Mouse (Mus musculus) adrenal gland, adult 2 months (tissue): ENCODE measurements at regions not wholly inside any gene's neighbourhood (a gene's known extent, or its start where the extent isn't known, plus 50 kb on each side); places are given as distances from the start of the nearest gene placed in this dataset.

ENCODE experiments used
- DNase-seq: peaks from one replicate; pipeline ENCODE4 v3.0.0; 2021

DNA sequence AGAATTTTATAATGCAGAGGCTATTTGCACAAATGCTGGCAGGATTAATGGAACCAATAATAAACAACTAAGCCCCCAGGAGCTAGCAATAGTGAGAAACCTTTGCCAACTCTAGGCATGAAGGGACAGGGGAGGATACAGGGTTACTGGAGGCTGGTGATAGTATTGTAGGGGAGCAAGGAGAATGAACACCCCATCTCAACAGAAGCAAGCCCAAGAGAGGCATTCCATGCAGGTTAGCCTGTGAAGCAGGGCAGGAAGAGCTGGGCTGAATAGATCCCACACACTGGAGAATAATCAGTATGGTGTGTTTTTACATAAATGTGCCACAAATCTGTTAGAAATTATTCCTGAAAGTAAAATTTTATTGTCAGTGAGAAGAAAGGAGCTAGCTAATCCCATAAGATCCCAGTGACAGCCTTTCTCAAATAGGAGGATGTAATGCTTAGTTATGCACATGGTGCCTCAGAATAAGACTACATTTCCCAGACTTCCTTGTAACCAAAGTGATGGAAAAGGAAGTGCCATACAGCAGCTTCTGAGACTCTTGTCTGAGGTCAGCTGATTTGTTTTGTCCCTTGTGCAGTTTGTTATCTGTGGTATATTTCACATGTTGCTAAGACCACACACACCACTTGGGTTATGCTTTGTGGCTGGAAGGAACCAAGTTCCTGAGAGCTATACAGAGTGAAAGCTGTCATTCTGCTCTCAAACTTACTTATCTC, 111.1 kb downstream of the Ccdc71l start:
- DNase-seq, result no peak

DNA sequence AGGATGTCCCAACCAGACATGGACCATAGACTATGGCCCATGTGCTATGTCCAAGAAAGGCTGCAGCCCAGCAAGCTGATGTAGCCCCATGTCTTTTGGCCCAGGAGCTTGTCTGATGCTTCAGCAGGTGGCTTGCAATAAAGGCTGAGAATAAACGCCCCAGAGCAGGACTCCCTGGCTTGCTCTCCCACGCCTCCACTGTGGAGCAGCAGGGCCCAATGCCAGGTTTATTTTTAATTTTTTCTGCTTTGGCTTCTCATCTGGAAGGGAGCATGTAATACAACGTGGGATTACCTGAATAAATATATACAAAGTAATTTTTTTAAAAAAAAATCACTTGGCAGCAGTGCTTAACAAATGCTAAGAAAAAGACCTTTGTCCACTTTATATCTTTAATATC, 125.7 kb downstream of the Ccdc71l start:
- DNase-seq, result no peak

DNA sequence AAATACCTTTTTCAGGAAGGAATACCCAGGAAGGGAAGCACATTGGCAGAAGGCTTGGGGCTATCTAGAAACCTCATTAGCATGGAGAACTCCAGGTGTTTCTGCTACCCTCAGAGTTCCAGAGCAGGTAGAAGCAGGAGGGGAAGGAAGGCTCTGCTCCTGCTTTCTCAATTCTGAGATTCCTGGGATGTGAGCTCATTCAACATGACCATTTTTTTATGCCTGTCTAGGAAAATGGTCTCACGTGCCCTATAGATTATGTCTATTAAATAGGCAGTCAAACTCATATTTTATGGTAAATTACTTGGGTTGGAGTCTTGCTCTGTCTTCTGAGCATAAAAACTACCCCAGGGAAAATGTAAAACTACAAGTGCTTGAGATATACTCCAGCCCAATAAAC, 130.2 kb downstream of the Ccdc71l start:
- DNase-seq, result no peak

DNA sequence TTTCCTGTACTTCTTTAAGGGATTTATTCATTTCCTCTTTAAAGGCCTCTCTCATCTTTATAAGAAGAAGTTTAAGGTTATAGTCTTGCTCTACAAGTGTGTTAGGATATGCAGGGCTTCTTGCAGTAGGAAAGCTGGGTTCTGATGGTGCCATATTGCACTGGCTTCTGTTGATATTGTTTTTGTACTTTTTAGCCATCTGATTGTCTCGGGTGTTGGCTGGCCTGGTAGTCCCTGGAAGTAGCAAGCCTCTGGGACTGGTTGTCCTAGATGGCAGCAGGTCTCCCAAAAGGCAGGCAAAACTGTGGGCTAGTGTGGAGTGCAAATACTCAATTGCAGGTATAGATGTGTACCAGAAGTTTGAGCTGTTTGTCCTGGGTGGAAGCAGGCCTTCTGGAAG, 147.1 kb downstream of the Ccdc71l start:
- no peak for DNase-seq

DNA sequence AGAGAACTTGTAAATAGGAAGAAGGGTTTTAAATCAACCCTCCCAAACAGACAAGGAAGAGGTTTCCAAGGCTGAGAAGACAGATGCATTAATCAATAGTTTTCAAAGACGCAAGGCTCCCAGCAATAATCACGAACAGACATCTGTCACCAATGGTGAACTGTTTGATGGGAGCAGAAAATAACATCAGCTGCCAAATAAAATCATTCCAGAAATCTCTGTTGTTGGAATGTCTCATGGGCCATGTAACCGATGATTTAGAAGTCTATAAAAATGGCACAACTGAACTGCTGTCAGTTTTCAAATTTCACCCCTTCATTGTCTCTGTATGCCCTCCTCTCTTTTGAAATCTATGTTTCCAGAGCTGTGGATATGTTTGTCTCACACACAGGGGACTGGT, 152.7 kb downstream of the Ccdc71l start:
- no peak for DNase-seq

DNA sequence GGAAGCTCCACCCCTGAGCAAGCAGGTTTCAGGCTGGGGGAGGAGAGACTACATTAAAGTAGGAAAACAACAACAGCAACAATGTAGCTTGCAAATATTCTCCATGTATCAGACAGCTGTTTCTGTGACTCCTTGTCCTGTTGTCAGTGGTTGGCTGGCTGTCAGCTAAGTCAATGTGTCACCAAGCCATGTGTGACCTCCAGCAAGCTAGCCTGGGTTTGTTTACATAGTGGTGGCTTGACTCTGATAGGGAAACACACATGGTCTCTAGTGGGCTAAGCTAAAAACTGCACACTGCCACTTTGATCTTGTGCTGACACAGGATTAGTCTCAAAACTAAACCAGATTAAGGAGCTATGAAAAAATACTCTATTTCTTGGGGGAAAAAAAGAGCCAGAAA, 155.1 kb downstream of the Ccdc71l start:
- DNase-seq, result peak; percentile 63

DNA sequence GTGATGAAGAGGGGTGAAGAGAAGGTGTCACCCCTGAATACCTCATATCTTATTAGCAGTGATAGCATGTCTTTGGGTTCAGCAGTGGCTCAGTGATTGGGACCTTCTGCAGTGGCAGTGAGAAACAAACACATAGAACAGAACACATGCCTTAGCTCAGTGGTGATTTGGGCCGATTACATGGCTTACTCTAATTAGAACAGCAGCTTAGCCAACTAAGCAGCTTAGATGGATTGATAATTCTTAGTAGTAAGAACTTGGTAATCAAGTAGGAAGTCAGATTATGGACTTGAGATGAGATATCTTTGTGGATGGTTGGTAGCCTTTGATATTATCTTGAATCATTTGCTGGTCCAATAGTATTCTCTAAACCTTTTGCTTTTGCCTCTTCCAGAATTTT, 167.0 kb downstream of the Ccdc71l start:
- DNase-seq, result no peak

DNA sequence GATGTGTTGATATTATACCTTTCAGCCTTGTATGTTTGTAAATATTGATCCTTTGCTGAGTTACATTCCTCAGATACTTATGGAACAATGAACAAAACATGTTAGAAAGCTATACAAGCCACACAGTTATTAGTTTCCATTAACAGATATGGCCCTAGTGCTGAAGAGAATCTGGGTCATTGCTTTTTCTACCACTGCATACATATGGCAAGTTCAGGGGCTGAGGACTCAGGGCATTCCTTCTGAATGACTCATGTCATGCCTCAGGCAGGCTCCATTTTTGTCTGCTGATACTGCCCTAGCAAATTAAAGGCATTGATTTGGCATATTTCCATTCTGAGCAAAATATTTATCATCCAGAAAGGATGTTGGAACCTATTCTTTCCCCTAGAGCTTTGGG, 167.9 kb downstream of the Ccdc71l start:
- DNase-seq, result no peak

DNA sequence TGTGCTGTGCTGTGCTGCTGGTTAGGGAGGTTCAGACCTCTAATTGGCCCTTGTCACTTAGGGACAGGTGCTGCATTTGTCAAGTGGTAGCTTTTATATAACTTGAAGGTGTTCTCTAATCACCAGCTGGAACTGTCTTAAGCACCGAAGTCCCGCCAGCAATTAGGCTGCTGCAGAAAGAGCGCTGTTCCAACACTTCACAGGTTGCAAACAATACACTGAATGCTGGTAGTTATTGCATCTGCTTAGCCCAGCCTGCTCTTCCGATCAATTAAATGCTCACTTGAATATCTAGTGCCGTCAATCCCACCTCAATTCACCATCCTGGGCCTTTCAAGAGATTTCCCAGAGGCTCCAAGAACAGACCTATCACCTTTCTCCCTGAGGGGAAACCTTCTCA, 175.3 kb downstream of the Ccdc71l start:
- DNase-seq, result no peak

DNA sequence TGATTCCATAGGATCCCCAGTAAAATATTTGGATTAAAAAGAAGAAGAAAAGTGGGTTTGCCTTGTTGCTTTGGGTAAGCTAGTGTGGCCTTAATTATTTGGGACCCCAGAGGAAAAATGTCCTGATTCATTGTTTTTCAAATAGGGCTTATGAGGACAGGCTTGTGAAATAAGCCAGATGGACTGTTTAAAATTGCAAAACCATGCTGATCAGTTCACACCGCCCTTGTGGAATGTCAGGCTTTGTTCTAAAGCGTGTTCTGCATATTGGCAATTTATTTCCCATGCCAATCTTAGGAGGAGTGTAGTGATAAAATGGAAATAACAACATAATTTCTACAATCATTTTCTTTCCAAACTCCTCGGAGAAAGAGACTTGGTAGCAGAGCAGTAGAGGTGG, 189.3 kb downstream of the Ccdc71l start:
- DNase-seq, result no peak

DNA sequence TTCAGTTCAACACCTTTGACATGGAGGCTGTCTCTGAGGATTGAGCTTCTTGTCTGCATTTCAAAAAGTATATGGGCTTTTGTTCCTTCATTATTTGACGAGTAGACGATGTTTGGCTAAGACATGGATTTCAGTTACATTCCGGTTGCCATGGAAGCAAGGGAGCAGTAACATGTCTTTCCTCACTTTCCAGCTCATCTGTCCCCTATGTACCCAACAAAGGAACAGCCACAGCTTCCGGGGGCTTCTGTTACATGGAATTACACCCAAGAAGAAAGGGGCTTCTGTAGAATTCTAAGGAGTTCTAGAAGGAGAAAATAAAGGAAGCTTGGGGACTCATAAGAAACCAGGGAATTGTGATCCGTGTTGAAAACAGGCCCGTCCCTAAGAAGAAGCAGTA, 202.8 kb downstream of the Ccdc71l start:
- DNase-seq, result no peak

DNA sequence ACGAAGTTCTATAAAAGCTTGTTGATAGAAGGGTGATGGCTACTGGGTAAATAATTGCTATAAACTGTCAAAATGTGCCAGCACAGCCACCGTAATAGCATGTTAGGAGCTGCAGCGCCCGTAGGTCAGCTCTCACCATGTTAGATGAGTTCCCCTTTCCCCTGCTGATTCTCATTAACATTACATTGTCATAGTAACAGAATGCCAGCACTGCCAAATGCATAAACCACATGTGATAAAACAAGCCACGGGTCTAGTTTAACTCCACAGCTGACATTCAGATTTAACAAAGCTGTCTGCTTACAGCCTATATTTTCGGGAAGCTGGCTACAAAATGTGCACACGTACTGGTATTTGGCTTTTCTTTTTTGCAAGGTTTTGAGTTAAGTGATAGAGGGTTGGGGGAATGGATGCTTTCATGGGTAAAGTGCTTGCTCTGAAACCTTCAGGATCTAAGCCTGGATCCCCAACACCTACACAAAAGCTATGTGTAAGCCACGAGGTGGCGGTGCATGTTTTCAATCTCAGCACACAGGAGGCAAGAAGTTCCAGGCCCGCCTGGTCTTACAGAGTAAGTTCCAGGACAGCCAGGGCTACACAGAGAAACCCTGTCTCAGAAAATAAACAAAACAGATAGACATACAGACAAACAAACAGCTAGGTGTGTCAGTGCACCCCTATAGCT, 217.1 kb upstream of the Nampt start:
- DNase-seq, result no peak

DNA sequence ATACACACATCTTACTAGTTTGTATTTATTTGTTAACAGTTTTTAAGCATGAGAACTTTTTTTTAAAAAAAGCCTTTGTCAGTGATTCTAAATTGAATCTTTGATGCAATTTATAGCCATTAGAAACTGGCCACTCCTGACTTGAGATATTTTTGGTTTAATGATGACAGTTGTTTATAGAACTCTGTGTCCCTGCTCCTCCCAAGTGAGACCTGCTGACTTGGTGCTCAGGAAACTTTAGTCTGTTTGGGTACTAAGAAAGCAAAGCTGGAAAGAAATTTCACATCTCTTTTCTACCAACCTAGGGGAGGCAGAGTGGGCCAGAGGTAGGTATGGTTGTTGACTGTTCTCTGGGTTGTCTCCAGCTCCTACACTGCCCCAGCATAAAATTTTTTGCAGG, 214.0 kb upstream of the Nampt start:
- no peak for DNase-seq

DNA sequence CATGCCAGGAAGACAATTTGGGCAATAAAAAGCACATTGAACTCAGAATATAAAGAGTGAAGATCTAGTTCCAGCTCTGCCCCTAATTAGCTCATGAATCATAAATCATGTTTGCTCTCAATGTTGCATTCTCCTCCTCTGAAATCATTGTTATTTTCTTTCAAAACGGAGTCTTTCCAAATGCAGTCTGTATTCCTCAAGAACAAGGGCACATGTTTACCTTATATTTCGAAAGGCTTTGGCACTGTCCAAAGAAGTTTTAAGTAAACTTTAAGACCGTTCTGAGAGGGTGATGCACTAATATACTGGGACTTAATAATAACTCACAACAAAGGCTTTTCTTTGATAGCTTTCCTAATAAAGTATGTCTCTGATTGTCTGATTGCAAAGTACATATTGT, 204.3 kb upstream of the Nampt start:
- DNase-seq, result no peak

DNA sequence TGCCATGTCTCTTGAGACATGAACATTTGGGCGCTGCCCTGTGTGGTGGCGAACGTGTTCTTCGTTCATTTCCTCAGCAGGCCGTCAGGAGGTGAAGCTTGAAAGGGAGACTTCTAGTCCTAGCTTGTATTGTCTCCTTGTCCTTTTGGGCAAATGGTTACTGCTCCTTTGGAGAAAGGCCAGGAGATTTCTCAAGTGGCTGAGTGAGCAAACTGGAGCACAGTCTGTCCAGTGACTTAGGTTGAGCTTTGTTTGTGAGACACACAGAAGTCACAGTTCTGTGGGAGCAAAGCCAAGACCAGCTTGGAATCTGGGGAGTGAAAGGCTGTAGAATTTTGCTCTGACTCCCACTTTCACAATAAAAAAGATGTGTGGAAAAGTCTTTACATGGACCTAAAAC, 203.3 kb upstream of the Nampt start:
- DNase-seq, result peak; percentile 80

DNA sequence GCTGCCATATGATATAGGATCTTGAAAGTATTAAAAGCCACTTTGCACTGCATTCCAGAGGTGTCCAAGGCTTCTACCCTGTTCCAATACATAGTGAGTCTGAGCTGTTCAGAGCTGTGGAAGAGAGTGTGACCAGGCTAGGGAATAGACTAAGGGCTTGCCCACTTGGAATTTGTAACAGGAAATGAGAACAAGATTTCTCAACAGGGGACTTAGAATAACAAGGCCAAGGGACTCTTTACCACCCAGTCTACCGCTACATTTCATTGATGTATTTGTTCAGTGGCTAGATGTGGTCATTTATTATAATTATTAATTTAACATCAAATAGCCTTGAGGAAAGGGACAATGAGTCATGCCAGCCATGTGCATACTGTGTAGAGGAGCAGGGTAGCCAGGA, 202.3 kb upstream of the Nampt start:
- DNase-seq, result peak; percentile 26

DNA sequence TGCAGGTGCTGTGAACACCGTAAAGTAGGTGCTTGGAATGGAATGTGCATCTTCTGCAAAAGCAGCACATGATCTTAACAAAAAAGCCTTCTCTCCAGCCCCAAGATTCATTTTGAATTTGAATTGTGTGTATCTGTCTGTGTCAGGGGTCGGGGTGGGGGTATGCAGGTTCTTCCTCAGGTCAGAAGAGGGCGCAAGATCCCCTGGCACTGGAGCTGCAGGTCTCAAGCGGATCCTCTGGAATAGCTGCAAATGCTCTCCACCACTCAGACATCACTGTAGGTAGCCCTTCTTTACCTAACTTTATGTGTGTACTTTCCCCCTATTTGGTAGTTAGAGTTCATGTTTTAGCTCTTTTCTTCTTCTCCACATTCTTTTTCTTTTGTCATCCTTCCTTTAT, 199.5 kb upstream of the Nampt start:
- DNase-seq, result no peak

DNA sequence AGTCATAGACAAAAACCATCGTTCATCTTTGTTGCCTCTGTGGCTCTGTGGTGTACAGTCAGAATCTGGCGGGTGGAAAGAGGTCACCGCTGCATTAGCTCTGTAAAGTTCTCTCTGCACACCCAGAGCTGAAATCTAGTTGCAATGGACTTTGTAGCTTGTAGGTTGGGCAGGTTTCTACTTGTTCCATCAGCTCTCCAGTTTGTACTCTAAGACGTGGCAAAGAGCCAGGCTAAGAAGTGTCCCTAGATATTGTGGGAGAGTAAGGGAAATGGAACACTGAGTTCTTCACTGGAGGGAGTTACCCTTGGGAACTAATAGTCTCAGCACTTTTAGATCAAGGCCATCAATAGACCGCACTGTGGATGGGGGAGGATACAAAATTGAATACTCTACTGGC, 197.6 kb upstream of the Nampt start:
- peak; percentile 33 for DNase-seq

DNA sequence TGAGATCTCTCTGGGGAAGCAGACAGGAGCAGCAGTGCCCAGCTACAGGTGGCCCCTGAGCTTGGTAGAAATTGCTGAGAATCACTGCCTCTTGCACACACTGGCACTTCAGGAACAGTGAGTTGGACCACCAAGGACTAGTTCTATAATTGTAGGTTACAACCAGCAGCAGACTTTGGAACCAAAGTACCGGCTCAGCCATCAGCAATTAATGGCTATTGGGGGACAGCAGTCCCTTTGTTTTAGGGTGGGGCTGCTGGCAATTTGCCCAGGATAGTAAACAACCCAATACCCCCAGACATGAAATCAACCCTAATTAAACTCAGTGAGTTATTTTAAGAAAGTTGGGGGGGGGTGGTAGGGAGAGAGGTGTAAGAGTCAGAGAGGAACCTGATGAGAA, 190.8 kb upstream of the Nampt start:
- no peak for DNase-seq

DNA sequence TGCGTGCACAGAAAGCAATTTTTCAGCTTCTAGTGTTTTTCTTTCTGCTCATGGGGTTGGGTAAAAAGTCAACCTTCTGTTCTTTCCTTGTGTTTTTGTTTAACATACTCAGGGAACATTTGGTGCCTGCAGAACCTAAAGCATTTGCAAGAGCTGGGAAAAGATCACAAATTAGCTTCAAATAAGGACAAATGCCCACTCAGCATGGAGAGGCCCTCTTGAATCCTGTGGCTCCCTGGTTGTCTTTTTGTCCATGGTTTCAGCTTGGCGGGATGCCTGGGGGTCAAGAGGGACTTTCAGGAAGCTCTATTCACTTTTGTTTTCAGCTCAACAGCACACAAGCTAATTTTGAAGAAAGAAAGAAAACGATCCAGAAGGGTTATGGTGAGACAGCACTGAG, 186.4 kb upstream of the Nampt start:
- DNase-seq, result no peak

DNA sequence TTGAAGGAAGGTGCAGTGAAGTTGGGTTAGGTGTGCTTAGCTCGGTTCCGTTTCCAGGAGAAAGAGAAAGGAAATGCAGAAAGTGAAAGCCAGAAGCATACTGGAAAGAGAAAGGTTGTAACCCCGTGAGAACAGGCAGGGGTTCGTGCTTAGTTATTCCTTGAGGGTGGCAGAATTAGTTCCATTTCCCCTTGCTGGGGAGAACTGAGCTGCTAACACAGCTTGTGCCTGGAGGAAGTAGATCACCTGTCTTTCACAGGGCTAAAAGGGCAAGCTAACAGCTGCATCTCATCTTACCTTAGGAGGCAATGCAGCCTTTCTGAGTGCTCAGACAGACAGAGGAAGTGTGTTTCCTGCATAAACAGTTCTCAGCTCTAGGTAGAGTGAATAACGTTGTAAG, 184.3 kb upstream of the Nampt start:
- no peak for DNase-seq

DNA sequence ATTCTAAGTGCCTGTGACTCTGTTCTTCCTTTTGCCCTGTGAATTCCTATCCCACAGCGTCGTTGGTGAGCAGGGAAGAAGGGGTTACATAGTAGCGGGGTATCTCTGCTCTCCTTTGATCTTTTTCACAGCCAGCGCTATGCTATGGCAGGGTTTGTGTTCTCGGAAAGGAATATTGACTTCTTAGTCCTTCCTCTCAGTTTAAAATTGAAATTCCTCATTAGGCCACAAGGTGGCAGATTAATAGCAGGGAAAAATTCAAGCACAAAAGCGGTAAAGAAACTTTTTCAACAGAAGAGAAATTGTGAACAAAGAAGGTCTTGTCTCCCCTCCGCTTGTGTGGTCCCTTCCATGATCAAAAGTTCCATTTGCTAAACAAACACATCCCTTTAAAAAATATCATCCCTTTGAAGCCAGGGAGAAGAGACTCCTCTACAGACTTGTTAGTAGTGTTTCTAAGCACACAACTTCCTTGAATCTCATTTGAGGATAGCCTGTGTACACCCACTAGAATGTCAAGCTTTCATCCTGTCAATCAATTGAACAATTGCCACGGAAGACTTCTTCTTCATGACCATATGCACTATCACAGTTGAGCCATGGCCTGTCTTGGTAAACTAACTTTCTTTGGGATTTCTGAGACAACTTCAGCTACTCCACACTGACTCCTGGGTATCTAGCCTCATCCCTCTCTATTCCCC, 181.8 kb upstream of the Nampt start:
- DNase-seq, result peak; percentile 20

DNA sequence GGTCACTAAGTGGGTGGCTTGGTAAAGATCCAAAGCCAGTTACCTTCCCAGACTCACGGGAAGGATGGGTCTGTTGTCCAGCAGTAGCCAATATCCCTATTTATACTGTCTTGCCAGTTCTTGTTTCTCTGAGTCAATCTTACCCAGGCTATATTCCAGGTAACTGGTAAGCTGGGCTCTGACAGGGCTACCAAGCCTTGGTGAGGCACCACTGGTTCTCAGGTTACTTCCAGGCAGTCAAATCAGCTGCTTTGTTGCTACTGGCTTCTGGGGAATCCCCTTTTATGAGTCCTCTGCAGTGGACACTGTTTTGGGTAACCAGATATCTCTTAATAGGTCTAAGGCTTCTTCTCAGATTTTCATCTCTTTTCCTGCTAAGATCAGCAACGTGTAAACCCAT, 178.8 kb upstream of the Nampt start:
- DNase-seq, result no peak

DNA sequence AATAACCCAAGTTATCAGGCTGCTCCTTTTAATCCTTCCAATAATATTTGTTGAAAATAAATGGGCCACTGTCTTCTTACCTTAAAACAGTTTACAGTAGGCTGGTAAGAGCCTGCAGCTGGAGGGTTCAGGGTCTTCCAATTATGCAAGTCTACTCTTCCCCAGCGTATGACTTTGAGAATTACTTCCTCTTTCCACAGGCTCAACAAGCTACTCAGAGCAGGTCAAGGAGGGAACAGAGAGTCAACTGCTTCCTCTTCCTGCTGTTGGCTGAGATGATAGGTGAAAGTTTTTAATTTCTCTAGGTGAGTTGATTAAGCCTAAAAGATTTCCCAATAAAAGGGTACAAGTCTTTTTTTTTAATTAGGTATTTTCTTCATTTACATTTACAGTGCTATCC, 176.9 kb upstream of the Nampt start:
- no peak for DNase-seq
